Mouse (Mus musculus): ENCODE measurements around the gene Serpina3g.

Gene Serpina3g

DNA sequence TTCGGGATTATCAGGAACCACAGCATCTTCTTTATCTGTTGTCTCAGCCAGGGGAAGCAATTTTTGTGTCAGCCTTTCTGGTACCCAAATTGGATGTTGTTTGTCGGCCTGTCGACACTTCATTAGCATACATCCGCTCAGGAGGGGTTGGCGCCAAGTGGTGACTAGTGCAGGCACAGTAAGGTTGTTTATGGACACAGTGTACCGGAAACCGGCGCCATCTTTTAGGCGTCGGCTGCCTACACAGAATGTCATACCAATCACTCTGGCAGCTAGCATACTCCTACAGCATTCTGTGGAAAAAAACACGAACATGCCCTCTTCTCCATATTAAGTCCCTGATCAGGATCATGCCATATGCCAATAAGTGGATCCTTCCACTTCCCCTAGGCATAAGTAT is 47.3 kb downstream of the Serpina3g start:
- DNase-seq (ENCODE audit: low spot score), result no peak

DNA sequence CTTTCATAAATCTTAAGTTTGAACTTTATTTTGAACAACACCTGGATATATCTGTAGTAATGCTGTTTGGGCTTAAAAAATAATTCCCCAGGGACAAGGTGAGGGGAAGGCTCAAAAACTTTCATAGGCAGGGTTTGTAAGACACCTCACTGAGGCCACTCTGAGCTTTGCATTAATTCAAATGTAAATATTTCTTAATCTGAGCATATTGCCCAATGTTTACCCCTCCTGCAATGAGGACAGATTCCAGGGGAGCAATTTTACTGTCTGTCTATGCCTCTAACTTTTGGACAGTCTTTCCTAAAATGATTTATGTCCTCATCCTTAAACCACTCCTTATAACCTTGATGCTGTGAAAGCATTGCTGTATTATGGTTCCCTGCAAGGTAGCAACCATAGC is 52.3 kb downstream of the Serpina3g start:
- no peak for DNase-seq (ENCODE audit: low spot score)

DNA sequence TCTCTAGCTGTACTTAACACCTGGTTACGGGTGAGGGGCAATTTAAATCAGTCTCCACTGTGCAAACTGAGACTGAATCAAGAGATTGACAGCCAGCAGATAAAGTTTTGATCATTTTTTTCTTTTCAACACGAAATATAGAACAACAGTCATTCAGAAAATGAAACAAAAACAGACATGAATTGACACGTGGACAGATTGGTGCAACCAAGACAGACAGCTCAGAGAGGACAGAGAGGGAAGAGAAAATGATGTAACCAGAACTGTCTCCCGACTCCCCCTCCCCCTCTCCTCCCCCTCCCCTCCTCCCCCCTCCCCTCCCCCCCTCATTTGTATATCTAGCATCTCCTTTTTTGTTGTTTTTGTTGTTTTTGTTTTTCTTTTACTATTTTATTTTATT is 53.8 kb downstream of the Serpina3g start:
- no peak for DNase-seq (ENCODE audit: low spot score)

Data from adipocyte (in vitro differentiated cells).